Mouse (Mus musculus) midbrain, postnatal 0 days (tissue): ENCODE measurements around the gene Gm1043. TPM values are rescaled to one million over a fixed set of nuclear protein-coding genes. Genes with fewer than 3 reads are reported as not detected.

Experiments
- ATAC-seq: fragments of 200-750 bp; cut with Nextera tagmentation; 2 replicates; pipeline ENCODE4 v1.8.0; 2017; ENCODE audit warnings: moderate number of reproducible peaks, mild to moderate bottlenecking, moderate TSS enrichment, moderate library complexity; ENCODE audit not compliant: low FRiP score
- DNase-seq: peaks from one replicate; pipeline ENCODE4 v3.0.0-alpha.2; 2015; ENCODE audit warnings: low spot score
- H3K27ac ChIP-seq: fragments of 300-500 bp; sonication (generic); 2 replicates; pipeline ENCODE4 v1.5.1; 2014; ENCODE audit warnings: low read depth, mild to moderate bottlenecking, low read length, mixed read lengths
- H3K27me3 ChIP-seq: fragments of 300-500 bp; sonication (generic); 2 replicates; pipeline ENCODE4 v1.6.1; 2014; ENCODE audit warnings: low read length, control low read depth, mixed read lengths; ENCODE audit not compliant: insufficient read depth
- H3K36me3 ChIP-seq: fragments of 300-500 bp; sonication (generic); 2 replicates; pipeline ENCODE4 v1.6.1; 2014; ENCODE audit warnings: low read length, control low read depth, mixed read lengths; ENCODE audit not compliant: insufficient read depth
- H3K4me1 ChIP-seq: fragments of 300-500 bp; sonication (generic); 2 replicates; pipeline ENCODE4 v1.6.1; 2014; ENCODE audit warnings: mild to moderate bottlenecking, control low read depth, antibody characterized with exemption, low read length, mixed read lengths; ENCODE audit not compliant: insufficient read depth
- H3K4me2 ChIP-seq: fragments of 300-500 bp; sonication (generic); 2 replicates; pipeline ENCODE4 v1.6.1; 2014; ENCODE audit warnings: low read depth, mild to moderate bottlenecking, low read length, mixed read lengths; ENCODE audit not compliant: poor library complexity, severe bottlenecking
- H3K4me3 ChIP-seq: fragments of 300-500 bp; sonication (generic); 2 replicates; pipeline ENCODE4 v1.5.1; 2014; ENCODE audit warnings: low read depth, mild to moderate bottlenecking, low read length, moderate library complexity
- H3K9ac ChIP-seq: fragments of 300-500 bp; sonication (generic); replicated peaks from 2 replicates; pipeline ENCODE4 v1.6.1; 2014; ENCODE audit warnings: mild to moderate bottlenecking, low read length, moderate library complexity, mixed read lengths; ENCODE audit not compliant: poor library complexity, severe bottlenecking
- H3K9me3 ChIP-seq: fragments of 300-500 bp; sonication (generic); 2 replicates; pipeline ENCODE4 v1.6.1; 2016; ENCODE audit warnings: low read length, control low read depth
- CTCF ChIP-seq: IDR thresholded peaks from 2 replicates; pipeline ENCODE4 v1.5.1; 2016; ENCODE audit warnings: antibody characterized with exemption, mild to moderate bottlenecking
- WGBS: fragments of 180-500 bp; shearing (Covaris S2); extraction: QIAGEN DNeasy Blood & Tissue Kit; methylation state at CpG from one replicate; pipeline ENCODE4 v1.1.7; 2014; 5-methylcytosine and 5-hydroxymethylcytosine counted together
- polyA plus RNA-seq: library from polyadenylated mRNA; unstranded; fragments of >200 nt; fragmentation: Nextera tagmentation; extraction: Ambion mirVana; gene quantifications from 2 replicates; pipeline ENCODE4 v1.2.1, GENCODE M21; 2015
- total RNA-seq: library from RNA; depleted of rRNA; stranded (reverse); fragments of >200 nt; gene quantifications from 2 replicates; pipeline ENCODE4 v1.2.3, GENCODE M21; 2014; rRNA removed

Gm1043 gene
- 19.4 and 29.5 TPM in 2 replicates for total RNA-seq
- 1.2 and 1.6 TPM in 2 replicates for polyA plus RNA-seq

DNA sequence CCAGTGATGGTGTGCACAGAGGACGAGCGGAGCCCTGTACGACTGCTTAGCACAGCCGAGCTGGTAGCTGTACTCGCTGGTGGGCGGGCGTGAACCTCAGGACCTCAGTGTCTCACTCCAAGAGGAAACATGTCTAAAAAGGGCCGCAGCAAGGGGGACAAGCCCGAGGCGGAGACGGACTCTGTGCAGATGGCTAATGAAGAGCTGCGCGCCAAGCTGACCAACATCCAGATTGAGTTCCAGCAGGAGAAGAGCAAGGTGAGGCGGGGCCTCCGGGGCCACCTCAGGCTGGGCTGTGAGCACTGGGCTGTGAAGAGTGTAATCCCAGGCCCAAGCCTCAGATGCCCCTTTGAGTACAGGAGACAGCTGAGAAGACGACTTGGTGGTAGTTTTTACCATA, at the start of gene Gm1043:
Gene Gm1043, plus strand, starts transcription at position 130 of the 400 bp plus-strand sequence.
- Histone ChIP-seq H3K4me1 (peaks cover 2% of the 10 kb centered on the region; the same call in 1 of the 2 replicates), H3K9ac (no peak within 1 kb of the TSS), H3K27ac (no peak within 1 kb of the TSS), H3K9me3 (no peaks in the 10 kb centered on the region), H3K27me3 (0 out of 2 replicates have a peak, but pooled peaks cover 2% of the 10 kb centered on the region), H3K36me3 (peaks cover 12% of the 10 kb centered on the region), H3K4me2 (no peak within 1 kb of the TSS), H3K4me3 (no peak within 1 kb of the TSS)
- WGBS, result 80% methylated on average over 16 of the region's 16 CpGs
- TF ChIP-seq CTCF, result no peak
- DNase-seq (no peak), ATAC-seq (no peak)

DNA sequence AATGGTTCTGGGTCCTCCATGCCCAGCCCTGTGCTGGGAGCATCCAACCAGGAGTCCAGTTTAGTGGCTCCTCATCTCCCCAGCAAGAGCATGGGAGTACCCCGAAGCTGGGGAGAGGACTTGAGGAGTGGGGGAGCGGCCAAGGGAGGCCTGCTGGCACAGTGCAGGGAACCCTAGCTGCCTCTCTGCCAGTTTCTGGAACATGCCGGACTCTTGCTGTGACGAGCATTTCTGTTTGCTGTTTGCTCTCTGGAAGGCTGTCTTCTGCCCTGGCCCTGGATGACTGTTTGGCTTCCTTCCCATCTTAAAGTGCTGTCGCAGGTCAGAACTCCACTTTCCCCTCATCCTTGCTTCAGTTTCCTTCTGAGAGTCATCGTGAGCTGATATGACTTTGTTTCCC, 49.3 kb upstream of the Gm1043 start:
- TF ChIP-seq CTCF, result no peak
- H3K4me2 ChIP-seq, result no peak overlapping the region
- no peaks in the 10 kb centered on the region for H3K27me3 ChIP-seq
- no peaks in the 10 kb centered on the region for H3K9me3 ChIP-seq
- ATAC-seq (no peak), DNase-seq (peak; percentile 26)
- no peaks in the 10 kb centered on the region for H3K36me3 ChIP-seq
- no peak overlapping the region for H3K9ac ChIP-seq
- no peaks in the 10 kb centered on the region for H3K4me1 ChIP-seq
- WGBS, result 75% methylated on average over 6 of the region's 6 CpGs
- H3K27ac ChIP-seq, result no peak overlapping the region
- H3K4me3 ChIP-seq, result no peak overlapping the region

DNA sequence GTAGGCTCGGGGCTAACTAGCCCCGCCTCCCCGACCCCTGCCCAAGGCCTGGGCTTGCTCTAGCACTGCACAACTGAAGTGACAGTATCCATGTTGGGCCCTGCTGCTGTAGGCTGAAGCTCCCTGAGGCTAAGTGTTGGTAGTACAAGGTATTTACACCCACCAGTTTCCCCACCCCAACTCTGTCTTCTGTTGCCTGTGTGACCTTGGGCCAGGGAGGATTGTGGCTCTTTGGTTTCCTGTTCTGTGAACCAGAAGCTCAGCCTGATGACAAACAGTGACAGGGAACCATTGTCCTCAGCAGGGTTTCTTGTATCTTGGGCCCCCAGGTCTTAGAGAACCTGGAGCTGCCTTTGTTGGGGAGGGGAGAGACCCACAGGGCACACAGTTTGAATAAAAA, 48.3 kb upstream of the Gm1043 start:
- no peak overlapping the region for H3K9ac ChIP-seq
- H3K4me1 ChIP-seq, result 0 out of 2 replicates have a peak, but pooled peaks cover 2% of the 10 kb centered on the region
- DNase-seq (no peak), ATAC-seq (no peak)
- no peak overlapping the region for H3K4me3 ChIP-seq
- WGBS, result 76% methylated on average over 3 of the region's 3 CpGs
- no peaks in the 10 kb centered on the region for H3K9me3 ChIP-seq
- no peak overlapping the region for H3K4me2 ChIP-seq
- no peaks in the 10 kb centered on the region for H3K36me3 ChIP-seq
- no peak overlapping the region for H3K27ac ChIP-seq
- TF ChIP-seq CTCF, result no peak
- no peaks in the 10 kb centered on the region for H3K27me3 ChIP-seq

DNA sequence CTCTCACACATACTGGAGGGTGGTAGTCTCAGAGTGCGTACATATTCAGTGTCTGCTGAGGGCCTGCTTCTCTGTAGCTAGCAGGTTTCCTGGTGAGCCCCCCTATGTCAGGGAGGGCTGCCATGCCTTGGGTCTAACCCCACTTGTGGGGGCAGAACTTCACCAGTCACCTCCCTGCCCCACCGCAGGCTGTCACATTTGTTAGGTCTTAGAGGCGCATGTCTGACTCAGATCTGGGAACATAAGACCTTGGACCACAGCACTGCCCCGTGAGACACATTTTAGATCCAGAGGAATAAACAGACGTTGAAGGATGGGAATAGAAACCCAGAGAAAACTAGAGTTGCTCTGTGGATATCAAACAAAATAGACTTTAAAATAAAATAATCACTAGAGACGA, 45.3 kb upstream of the Gm1043 start:
- 78% methylated on average over 6 of the region's 6 CpGs for WGBS
- Histone ChIP-seq H3K27ac (no peak overlapping the region), H3K9me3 (no peaks in the 10 kb centered on the region), H3K9ac (no peak overlapping the region), H3K27me3 (no peaks in the 10 kb centered on the region), H3K4me2 (no peak overlapping the region), H3K4me1 (0 out of 2 replicates have a peak, but pooled peaks cover 6% of the 10 kb centered on the region), H3K36me3 (no peaks in the 10 kb centered on the region), H3K4me3 (no peak overlapping the region)
- ATAC-seq, result no peak
- TF ChIP-seq CTCF, result no peak
- DNase-seq, result no peak

DNA sequence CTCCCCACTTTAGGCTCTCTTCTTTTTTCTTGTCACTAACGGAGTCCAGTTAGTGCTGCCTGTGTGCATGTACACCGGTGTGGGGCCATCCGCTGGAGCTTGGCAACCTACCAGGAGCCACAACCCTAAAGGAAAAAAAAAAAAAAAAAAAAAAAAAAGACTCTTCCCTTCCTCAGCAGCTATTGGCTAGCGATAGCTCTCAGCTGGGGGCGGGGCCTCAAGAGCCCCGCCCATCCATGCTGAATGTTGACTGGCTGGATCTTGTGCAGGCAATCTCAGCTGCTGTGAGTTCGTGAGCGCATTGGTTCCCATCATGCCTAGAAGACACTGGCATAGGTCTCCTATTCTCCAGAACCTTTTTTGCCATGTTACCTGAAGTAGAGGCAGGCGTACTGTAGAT, 44.5 kb upstream of the Gm1043 start:
- no peaks in the 10 kb centered on the region for H3K9me3 ChIP-seq
- H3K4me3 ChIP-seq, result no peak overlapping the region
- H3K27me3 ChIP-seq, result no peaks in the 10 kb centered on the region
- 19% methylated on average over 9 of the region's 9 CpGs for WGBS
- 0 out of 2 replicates have a peak, but pooled peaks cover 6% of the 10 kb centered on the region for H3K4me1 ChIP-seq
- 0 out of 2 replicates have a peak, but pooled peaks have one; percentile 32 for ATAC-seq
- no peak for TF ChIP-seq CTCF
- no peak overlapping the region for H3K27ac ChIP-seq
- H3K4me2 ChIP-seq, result no peak overlapping the region
- H3K36me3 ChIP-seq, result no peaks in the 10 kb centered on the region
- DNase-seq, result peak; percentile 56
- no peak overlapping the region for H3K9ac ChIP-seq

DNA sequence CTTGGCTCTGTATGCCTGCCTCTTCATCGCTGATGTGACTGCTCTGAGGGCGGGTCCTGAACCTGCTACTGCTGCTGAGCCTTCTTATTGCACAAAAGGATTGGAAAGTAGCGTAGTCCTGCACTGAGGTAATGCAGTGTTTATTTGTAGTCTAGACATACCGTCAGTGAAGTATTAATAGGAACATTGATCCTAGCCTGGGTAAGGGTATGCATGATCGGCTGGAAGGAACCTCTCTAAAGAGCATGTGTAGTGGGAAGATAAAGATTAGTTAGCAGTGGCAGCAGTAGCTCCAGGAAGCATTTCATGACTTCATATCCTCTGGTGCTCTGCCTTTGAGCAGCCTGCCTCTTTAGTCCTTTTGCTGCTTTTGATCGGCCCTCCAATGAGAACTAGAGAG, 43.5 kb upstream of the Gm1043 start:
- Histone ChIP-seq H3K4me2 (no peak overlapping the region), H3K27ac (no peak overlapping the region), H3K9me3 (no peaks in the 10 kb centered on the region), H3K9ac (no peak overlapping the region), H3K36me3 (no peaks in the 10 kb centered on the region), H3K27me3 (no peaks in the 10 kb centered on the region), H3K4me3 (no peak overlapping the region), H3K4me1 (0 out of 2 replicates have a peak, but pooled peaks cover 6% of the 10 kb centered on the region)
- TF ChIP-seq CTCF, result no peak
- no peak for ATAC-seq
- 48% methylated on average over 6 of the region's 6 CpGs for WGBS
- DNase-seq, result no peak
